In genomic region chr17:87050469-87051175, GRCm38 (mm10) we compare ENCODE assay signal across 8 mouse cellular contexts. TPM values are rescaled to one million over a fixed set of nuclear protein-coding genes. Genes with fewer than 3 reads are reported as not detected.
A peak's percentile ranks its signal among the peaks of the same experiment; 100 is the strongest.
DNase-seq lines count a peak whose midpoint lies in the region; ATAC-seq and TF ChIP-seq lines count a peak whose summit lies in the region.
"Had no signal": no experiment of that assay in that cellular context is flagged by ENCODE, and none has a peak within 500 bp of the region (broad histone marks: within the 10 kb centered on the region; RNA-seq: fewer than 3 reads in every experiment).

No protein-coding gene starts in this region.

- H3K27ac ChIP-seq in layer of hippocampus, adult 2 months = peak overlapping the region; percentile 37
- no peak overlapping the region for H3K27ac ChIP-seq in heart, embryonic 16.5 days (ENCODE audit: low read length)
- no peak overlapping the region for H3K27ac ChIP-seq in limb, embryonic 15.5 days

- DNase-seq in layer of hippocampus, adult 2 months (ENCODE audit: low spot score in 2 of 2) = peak; percentile 44 to 61
- DNase-seq in layer of hippocampus, adult 9-10 months (ENCODE audit: low spot score) = no peak
- DNase-seq in brain, adult 2 months (ENCODE audit: low read depth, low spot score) = peak; percentile 60
- no peak for DNase-seq in thymus, postnatal 0 days (ENCODE audit: low spot score)
- no peak for DNase-seq in urinary bladder, postnatal 14 days (ENCODE audit: low spot score)

- no peaks in the 10 kb centered on the region for H3K9me3 ChIP-seq in heart, embryonic 16.5 days (replicated peaks; ENCODE audit: control insufficient read depth, low read length)
- H3K9me3 ChIP-seq in limb, embryonic 15.5 days = no peaks in the 10 kb centered on the region

- TF ChIP-seq CTCF in layer of hippocampus, adult 2 months (conservative IDR thresholded peaks at IDR 0.05) = peak; percentile 28

- H3K36me3 ChIP-seq in heart, embryonic 16.5 days (ENCODE audit: control insufficient read depth, insufficient read depth) = no peaks in the 10 kb centered on the region
- H3K36me3 ChIP-seq in limb, embryonic 15.5 days = no peaks in the 10 kb centered on the region

- WGBS in heart, embryonic 16.5 days = 50% methylated on average over 9 of the region's 9 CpGs
- 50% methylated on average over 9 of the region's 9 CpGs for WGBS in limb, embryonic 15.5 days

- H3K4me2 ChIP-seq in heart, embryonic 16.5 days (ENCODE audit: low read depth, low read length) = no peak overlapping the region
- no peak overlapping the region for H3K4me2 ChIP-seq in limb, embryonic 15.5 days

- no peak overlapping the region for H3K9ac ChIP-seq in heart, embryonic 16.5 days (ENCODE audit: low read length)
- H3K9ac ChIP-seq in limb, embryonic 15.5 days = no peak overlapping the region

- H3K4me1 ChIP-seq in heart, embryonic 16.5 days (ENCODE audit: control insufficient read depth, insufficient read depth, low read length) = peaks cover 12% of the 10 kb centered on the region
- peaks cover 19% of the 10 kb centered on the region for H3K4me1 ChIP-seq in limb, embryonic 15.5 days

- H3K4me3 ChIP-seq in layer of hippocampus, adult 2 months = no peak overlapping the region; the same call in 1 of the 2 replicates
- H3K4me3 ChIP-seq in heart, embryonic 16.5 days (ENCODE audit: low read length) = no peak overlapping the region
- no peak overlapping the region for H3K4me3 ChIP-seq in limb, embryonic 15.5 days
- H3K4me3 ChIP-seq: erythroblast, embryonic 14.5 days had no signal

- H3K27me3 ChIP-seq in heart, embryonic 16.5 days (ENCODE audit: control insufficient read depth, insufficient read depth, low read length) = no peaks in the 10 kb centered on the region
- no peaks in the 10 kb centered on the region for H3K27me3 ChIP-seq in limb, embryonic 15.5 days

- peak; percentile 30; the same call in 1 of the 2 replicates for ATAC-seq in heart, embryonic 16.5 days (replicated peaks; ENCODE audit: extremely low read depth, insufficient read depth, low FRiP score)
- ATAC-seq in limb, embryonic 15.5 days (ENCODE audit: insufficient number of reproducible peaks, low FRiP score, low TSS enrichment, low read depth) = peak; percentile 60; the same call in 1 of the 2 replicates

RNA-seq across cellular contexts. Expression of gene Cript, which starts 25.3 kb away (rescaled TPM):
- 10 to 100 TPM; 52.3 to 52.5 TPM for total RNA-seq in layer of hippocampus, adult 2 months (2021)
- 106 and 120 TPM in 2 replicates for polyA plus RNA-seq in heart, embryonic 16.5 days (2015; fragmentation: Nextera tagmentation; extraction: Ambion mirVana)
- polyA plus RNA-seq in limb, embryonic 15.5 days (2015; fragmentation: Nextera tagmentation; extraction: Ambion mirVana) = 101 and 117 TPM in 2 replicates
- 200 TPM in 2 replicates for polyA plus RNA-seq in thymus, postnatal 0 days (2015; fragmentation: Nextera tagmentation; extraction: Ambion mirVana)

RNA-seq across cellular contexts. Expression of gene Pigf, which starts 25.4 kb away (rescaled TPM):
- total RNA-seq in layer of hippocampus, adult 2 months (2021) = 10 to 100 TPM; 15.0 to 18.1 TPM
- polyA plus RNA-seq in heart, embryonic 16.5 days (2015; fragmentation: Nextera tagmentation; extraction: Ambion mirVana) = 13.7 and 14.2 TPM in 2 replicates
- 28.3 and 30.4 TPM in 2 replicates for polyA plus RNA-seq in limb, embryonic 15.5 days (2015; fragmentation: Nextera tagmentation; extraction: Ambion mirVana)
- 25.8 and 26.9 TPM in 2 replicates for polyA plus RNA-seq in thymus, postnatal 0 days (2015; fragmentation: Nextera tagmentation; extraction: Ambion mirVana)

RNA-seq across cellular contexts. Expression of gene Socs5, which starts 56.9 kb away (rescaled TPM):
- total RNA-seq in layer of hippocampus, adult 2 months (2021) = 100 to 1,000 TPM; 106 to 111 TPM
- polyA plus RNA-seq in heart, embryonic 16.5 days (2015; fragmentation: Nextera tagmentation; extraction: Ambion mirVana) = 10.8 and 12.1 TPM in 2 replicates
- 13.1 and 15.5 TPM in 2 replicates for polyA plus RNA-seq in limb, embryonic 15.5 days (2015; fragmentation: Nextera tagmentation; extraction: Ambion mirVana)
- 3.5 and 3.6 TPM in 2 replicates for polyA plus RNA-seq in thymus, postnatal 0 days (2015; fragmentation: Nextera tagmentation; extraction: Ambion mirVana)

Comparison
In these comparisons a context has a peak if more than half of its experiments do, and no peak if none do; other contexts are left out.
1. DNase-seq: peak in layer of hippocampus, adult 2 months (2 of 2) and brain, adult 2 months (single experiment); none in layer of hippocampus, adult 9-10 months (single experiment), thymus, postnatal 0 days (single experiment) and urinary bladder, postnatal 14 days (single experiment).